Mouse (Mus musculus) MEL (cell line): ENCODE measurements around the gene G430095P16Rik. TPM values are rescaled to one million over a fixed set of nuclear protein-coding genes. Genes with fewer than 3 reads are reported as not detected.

ENCODE experiments used
- DNase-seq: peaks from one replicate; pipeline ENCODE4 v3.0.0; 2011; ENCODE audit warnings: low read depth, low spot score
- H3K27ac ChIP-seq: 2 replicates; pipeline ENCODE4 v1.5.1; 2012; ENCODE audit warnings: low read depth, mild to moderate bottlenecking, control low read depth, low read length, moderate library complexity; ENCODE audit not compliant: control insufficient read depth
- H3K27me3 ChIP-seq, 2 experiments: fragments of 150-350 bp in 1 of 2; sonication (generic) in 1 of 2; 2 replicates each; pipeline ENCODE4 v1.6.1; 2012; ENCODE audit warnings: low read length in 2 of 2, mild to moderate bottlenecking in 2 of 2, improper control_type of control experiment in 1 of 2, moderate library complexity in 1 of 2; ENCODE audit not compliant: insufficient read depth in 2 of 2, control insufficient read depth in 1 of 2
- H3K36me3 ChIP-seq, 2 experiments: 2 replicates each; pipeline ENCODE4 v1.6.1; 2012 to 2014; ENCODE audit warnings: low read length in 2 of 2, improper control_type of control experiment in 1 of 2, inconsistent platforms in 1 of 2, mild to moderate bottlenecking in 1 of 2; ENCODE audit not compliant: insufficient read depth in 2 of 2, control insufficient read depth in 1 of 2
- H3K4me1 ChIP-seq, 2 experiments: fragments of 150-350 bp in 1 of 2; sonication (generic) in 1 of 2; 2 replicates each; pipeline ENCODE4 v1.6.1; 2012; ENCODE audit warnings: low read length in 2 of 2, improper control_type of control experiment in 1 of 2, mild to moderate bottlenecking in 1 of 2; ENCODE audit not compliant: insufficient read depth in 2 of 2, control insufficient read depth in 1 of 2
- H3K4me3 ChIP-seq, 2 experiments: fragments of 150-350 bp in 1 of 2; sonication (generic) in 1 of 2; 2 replicates each; pipeline ENCODE4 v1.5.1; 2012; ENCODE audit warnings: low read depth in 2 of 2, low read length in 2 of 2, mild to moderate bottlenecking in 2 of 2, moderate library complexity in 2 of 2, control low read depth in 1 of 2, improper control_type of control experiment in 1 of 2; ENCODE audit not compliant: control insufficient read depth in 1 of 2, insufficient read depth in 1 of 2
- H3K79me2 ChIP-seq: 2 replicates; pipeline ENCODE4 v1.6.1; 2012; ENCODE audit warnings: mild to moderate bottlenecking, low read length, moderate library complexity; ENCODE audit not compliant: control insufficient read depth, poor library complexity, insufficient read depth
- H3K9ac ChIP-seq: 2 replicates; pipeline ENCODE4 v1.6.1; 2012; ENCODE audit warnings: low read depth, mild to moderate bottlenecking, control low read depth, low read length, moderate library complexity; ENCODE audit not compliant: control insufficient read depth, poor library complexity, severe bottlenecking
- H3K9me3 ChIP-seq: fragments of 150-350 bp; sonication (generic); replicated peaks from 2 replicates; pipeline ENCODE4 v1.6.1; 2012; ENCODE audit warnings: mild to moderate bottlenecking, low read length, improper control_type of control experiment, moderate library complexity; ENCODE audit not compliant: insufficient read depth
- BHLHE40 ChIP-seq: IDR thresholded peaks from 2 replicates; pipeline ENCODE4 v1.6.1; 2012; ENCODE audit warnings: low read depth, mild to moderate bottlenecking, inconsistent platforms, low read length, improper control_type of control experiment, borderline replicate concordance
- CHD1 ChIP-seq: IDR thresholded peaks from 2 replicates; pipeline ENCODE4 v1.6.1; 2012; ENCODE audit warnings: low read depth, mild to moderate bottlenecking, inconsistent platforms, low read length, improper control_type of control experiment
- E2F4 ChIP-seq: IDR thresholded peaks from 2 replicates; pipeline ENCODE4 v1.6.1; 2011; ENCODE audit warnings: low read depth, low read length, improper control_type of control experiment, borderline replicate concordance
- EP300 ChIP-seq, 2 experiments: IDR thresholded peaks; 2 replicates each; pipeline ENCODE4 v1.6.1; 2011; ENCODE audit warnings: improper control_type of control experiment in 2 of 2, low read length in 2 of 2, low read depth in 1 of 2, mild to moderate bottlenecking in 1 of 2
- GATA1 ChIP-seq: IDR thresholded peaks from 2 replicates; pipeline ENCODE4 v1.6.1; 2011; ENCODE audit warnings: low read depth, low read length, improper control_type of control experiment
- MAFK ChIP-seq: IDR thresholded peaks from 2 replicates; pipeline ENCODE4 v1.6.1; 2011; ENCODE audit warnings: low read depth, mild to moderate bottlenecking, low read length, improper control_type of control experiment, borderline replicate concordance
- NELFE ChIP-seq: IDR thresholded peaks from 2 replicates; pipeline ENCODE4 v1.6.1; 2011; ENCODE audit warnings: low read depth, low read length, improper control_type of control experiment
- POLR2A ChIP-seq, 2 experiments: IDR thresholded peaks; 2 replicates each; pipeline ENCODE4 v1.6.1; 2011 to 2012; ENCODE audit warnings: low read length in 2 of 2, mild to moderate bottlenecking in 2 of 2, control low read depth in 1 of 2, improper control_type of control experiment in 1 of 2, low read depth in 1 of 2, moderate library complexity in 1 of 2; ENCODE audit not compliant: control insufficient read depth in 1 of 2, insufficient read depth in 1 of 2, poor library complexity in 1 of 2
- POLR2AphosphoS5 ChIP-seq: IDR thresholded peaks from 2 replicates; pipeline ENCODE4 v1.6.1; 2012; ENCODE audit warnings: low read depth, borderline replicate concordance, mild to moderate bottlenecking, inconsistent platforms, low read length, moderate library complexity, mixed read lengths
- SMC3 ChIP-seq: IDR thresholded peaks from 2 replicates; pipeline ENCODE4 v1.6.1; 2011; ENCODE audit warnings: low read depth, low read length, improper control_type of control experiment
- TBP ChIP-seq: IDR thresholded peaks from 2 replicates; pipeline ENCODE4 v1.8.0; 2011; ENCODE audit warnings: low read depth, low read length, improper control_type of control experiment
- USF2 ChIP-seq, 2 experiments: IDR thresholded peaks; 2 replicates each; pipeline ENCODE4 v1.6.1; 2011 to 2012; ENCODE audit warnings: improper control_type of control experiment in 2 of 2, low read length in 2 of 2, borderline replicate concordance in 1 of 2, inconsistent platforms in 1 of 2, low read depth in 1 of 2, mild to moderate bottlenecking in 1 of 2; ENCODE audit not compliant: insufficient read depth in 1 of 2
- polyA plus RNA-seq, 2 experiments: library from polyadenylated mRNA; stranded (reverse) in 1 of 2; unstranded in 1 of 2; fragments of >175 nt in 1 of 2; fragments of >200 nt in 1 of 2; gene quantifications; 2 replicates each; pipeline versions ENCODE4 v1.2.1 to v1.2.4; 2012; ENCODE audit warnings: low replicate concordance in 2 of 2, low read depth in 1 of 2; ENCODE audit not compliant: insufficient read length in 2 of 2, insufficient read depth in 1 of 2, missing spikeins in 1 of 2
- total RNA-seq: library from RNA; depleted of rRNA; stranded (reverse); fragments of 300-350 nt; gene quantifications from 2 replicates; pipeline ENCODE4 v1.2.3, GENCODE M21; 2012

Gene G430095P16Rik
- total and polyA plus RNA-seq, 3 experiments = 5.6 to 17.1 TPM; not detected in 1

DNA sequence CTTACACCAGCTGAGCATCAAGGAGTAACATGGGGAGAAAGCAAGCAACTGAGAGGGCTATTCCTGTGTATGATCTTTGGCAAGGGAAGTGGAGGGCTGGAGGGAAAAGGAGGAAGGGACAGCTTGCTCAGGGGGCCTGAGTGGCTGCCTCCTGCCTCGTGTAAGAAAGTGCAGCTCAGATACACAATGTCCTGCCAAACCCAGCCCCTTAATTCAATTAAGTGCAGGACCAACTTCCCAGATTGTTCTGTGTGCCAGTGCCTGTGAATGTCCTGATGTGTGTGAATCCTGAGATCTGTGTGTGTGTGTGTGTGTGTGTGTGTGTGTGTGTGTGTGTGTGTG lies 16.6 kb downstream of the G430095P16Rik start (continued):
- TF ChIP-seq E2F4 = no peak

DNA sequence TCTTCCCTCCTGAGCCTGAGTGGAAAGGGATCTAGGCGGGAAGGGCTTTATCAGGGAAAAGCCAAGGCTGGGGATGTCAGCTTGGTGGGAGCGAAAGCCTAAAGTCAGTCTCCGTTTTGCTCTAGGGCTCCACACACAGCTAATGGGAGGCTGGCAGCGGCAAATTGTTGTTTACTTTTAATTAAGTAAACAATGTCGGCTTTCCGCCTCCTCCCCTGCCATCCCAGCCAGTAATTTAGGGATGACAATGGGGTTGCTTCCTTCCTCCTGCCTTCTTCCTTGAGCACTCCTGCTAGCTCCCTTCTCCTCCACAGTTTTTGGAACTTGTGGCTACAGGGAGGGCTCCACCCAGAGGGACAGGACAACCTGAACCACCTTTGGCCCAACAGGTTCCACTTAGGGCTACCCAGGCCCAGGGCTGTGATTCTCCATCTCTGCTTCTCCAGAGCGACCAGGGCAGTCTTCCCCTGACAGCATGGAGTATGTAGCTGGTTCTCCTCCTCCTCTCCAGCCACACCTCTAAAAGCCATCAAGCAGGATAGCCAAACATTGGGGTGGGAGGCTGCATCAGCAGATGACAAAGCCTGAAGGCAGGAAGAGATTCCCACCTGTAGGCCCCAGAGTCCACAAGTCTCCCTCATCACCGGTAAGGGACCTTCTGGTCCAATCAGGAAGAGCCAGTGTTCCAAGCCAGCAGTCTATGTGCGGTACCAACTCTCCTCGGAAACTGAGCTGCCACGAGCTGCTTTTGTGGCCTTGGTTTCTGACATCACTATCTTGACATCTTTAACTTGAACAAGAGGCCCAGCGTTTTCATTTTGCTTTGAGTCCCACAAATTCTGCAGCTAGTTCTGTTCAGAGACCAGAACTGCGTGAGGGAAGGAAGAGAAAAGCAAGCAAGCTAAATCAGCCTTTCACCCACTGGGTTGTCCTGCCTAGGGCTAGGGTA lies 18.4 kb downstream of the G430095P16Rik start:
- Histone ChIP-seq H3K36me3 (no peaks in the 10 kb centered on the region; a peak in 2 of 4 replicates), H3K79me2 (no peaks in the 10 kb centered on the region), H3K4me3 (no peak overlapping the region), H3K9ac (no peak overlapping the region), H3K9me3 (no peaks in the 10 kb centered on the region), H3K4me1 (peaks cover 3 to 7% of the 10 kb centered on the region in 2 experiments; a peak in 2 of 4 replicates), H3K27me3 (no peaks in the 10 kb centered on the region), H3K27ac (no peak overlapping the region)
- TF ChIP-seq NELFE (no peak), USF2 (IDR thresholded peaks at IDR 0.05; ENCODE audit: borderline replicate concordance in 1 of 2, insufficient read depth in 1 of 2, low read depth in 1 of 2, low read length in 2 of 2) (no peak), EP300 (IDR thresholded peaks at IDR 0.05; ENCODE audit: low read depth in 1 of 2, low read length in 2 of 2) (no peak), BHLHE40 (no peak)
- no peak for DNase-seq

DNA sequence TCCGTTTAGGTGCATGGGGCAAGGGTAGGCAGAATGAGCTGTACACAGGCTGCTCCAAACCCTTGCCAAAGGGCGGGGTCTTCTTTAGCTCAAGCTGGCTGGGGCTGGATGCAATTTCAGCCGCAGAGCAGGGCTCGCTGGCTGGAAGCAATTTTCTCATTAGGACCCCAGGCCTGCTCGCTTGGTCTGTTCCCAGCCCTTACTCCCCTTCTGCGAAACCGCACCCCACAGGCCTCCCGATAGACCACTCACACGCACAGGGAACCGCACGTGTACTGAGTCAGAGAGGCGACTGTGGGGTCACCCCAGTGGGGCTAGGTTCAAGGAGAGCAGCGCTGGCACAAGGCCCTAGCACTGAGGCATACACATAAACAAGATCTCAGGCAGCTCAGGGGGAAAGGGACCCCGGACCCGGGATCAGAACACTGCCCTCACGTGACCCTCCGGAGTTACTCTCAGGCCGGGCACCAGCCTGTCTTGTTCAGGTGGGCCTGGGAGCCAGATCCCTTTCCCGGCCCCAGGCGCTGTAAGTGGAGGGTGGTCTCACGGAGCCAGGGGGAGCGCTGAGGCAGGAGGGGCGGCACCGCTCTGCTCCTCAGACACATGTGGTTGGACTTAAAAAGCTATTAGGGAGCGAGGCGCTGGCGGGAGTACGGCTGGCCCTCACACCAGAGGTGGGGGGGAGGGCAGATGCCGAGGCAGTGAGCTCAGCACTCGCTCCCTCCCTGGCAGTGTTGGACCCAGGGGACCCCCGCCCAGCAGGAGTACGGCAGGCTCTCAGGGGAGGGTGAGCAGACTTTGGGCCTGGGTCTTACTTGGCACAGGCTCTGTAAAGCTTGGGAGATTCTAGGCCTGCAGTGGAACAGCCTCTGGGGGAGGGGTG lies 19.6 kb downstream of the G430095P16Rik start:
- H3K9me3 ChIP-seq = no peaks in the 10 kb centered on the region
- DNase-seq = no peak
- H3K79me2 ChIP-seq = no peaks in the 10 kb centered on the region
- TF ChIP-seq MAFK (no peak), GATA1 (no peak), E2F4 (no peak), POLR2AphosphoS5 (no peak), TBP (no peak), CHD1 (no peak), POLR2A (IDR thresholded peaks at IDR 0.05; ENCODE audit: control insufficient read depth in 1 of 2, insufficient read depth in 1 of 2, low read depth in 1 of 2, low read length in 2 of 2, poor library complexity in 1 of 2) (no peak), SMC3 (no peak)
- no peaks in the 10 kb centered on the region; a peak in 2 of 4 replicates for H3K36me3 ChIP-seq
- H3K27me3 ChIP-seq = no peaks in the 10 kb centered on the region
- no peak overlapping the region for H3K27ac ChIP-seq
- no peak overlapping the region for H3K4me3 ChIP-seq
- no peak overlapping the region for H3K9ac ChIP-seq
- peaks cover 3 to 7% of the 10 kb centered on the region in 2 experiments; a peak in 2 of 4 replicates for H3K4me1 ChIP-seq
